Comparison of ENCODE assay signal across 36 mouse cellular contexts in genomic region chr3:84396240-84396639, GRCm38 (mm10).
"Had no signal": no experiment of that assay in that cellular context is flagged by ENCODE, and none has a peak within 500 bp of the region (broad histone marks: within the 10 kb centered on the region; RNA-seq: fewer than 3 reads in every experiment).

No protein-coding gene starts in this region.

- H3K9me3 ChIP-seq: heart, embryonic 10.5 days; heart, embryonic 15.5 days; hindbrain, embryonic 10.5 days; hindbrain, embryonic 12.5 days; hindbrain, embryonic 13.5 days; hindbrain, embryonic 15.5 days; intestine, embryonic 15.5 days; kidney, embryonic 15.5 days had no signal

- ATAC-seq: hindbrain, embryonic 16.5 days; hindbrain, postnatal 0 days; inflammation-experienced regulatory T-cells, adult 6 months; intestine, embryonic 15.5 days; intestine, embryonic 16.5 days; intestine, postnatal 0 days had no signal

- H3K27ac ChIP-seq: heart, adult 2 months; heart, embryonic 10.5 days; heart, embryonic 13.5 days; heart, embryonic 15.5 days; hindbrain, embryonic 10.5 days; hindbrain, embryonic 12.5 days; hindbrain, embryonic 13.5 days; hindbrain, embryonic 14.5 days; hindbrain, embryonic 15.5 days; hindbrain, postnatal 0 days; intestine, embryonic 15.5 days; kidney, embryonic 15.5 days; kidney, postnatal 0 days; layer of hippocampus, adult 2 months had no signal

- H3K36me3 ChIP-seq: heart, embryonic 10.5 days; heart, embryonic 12.5 days; heart, embryonic 13.5 days; heart, embryonic 15.5 days; hindbrain, embryonic 10.5 days; hindbrain, embryonic 12.5 days; hindbrain, embryonic 13.5 days; hindbrain, embryonic 15.5 days; intestine, embryonic 15.5 days; kidney, embryonic 15.5 days had no signal

- H3K4me3 ChIP-seq: heart, adult 2 months; heart, embryonic 10.5 days; heart, embryonic 12.5 days; heart, embryonic 13.5 days; heart, embryonic 15.5 days; hindbrain, embryonic 10.5 days; hindbrain, embryonic 12.5 days; hindbrain, embryonic 13.5 days; hindbrain, embryonic 15.5 days; intestine, embryonic 15.5 days; kidney, embryonic 15.5 days; layer of hippocampus, adult 2 months had no signal

- H3K4me1 ChIP-seq: hindbrain, embryonic 12.5 days; hindbrain, embryonic 13.5 days; hindbrain, embryonic 15.5 days; intestine, embryonic 15.5 days; kidney, embryonic 15.5 days had no signal

- H3K9ac ChIP-seq: heart, embryonic 12.5 days; heart, embryonic 13.5 days; heart, embryonic 15.5 days; hindbrain, embryonic 12.5 days; hindbrain, embryonic 13.5 days; hindbrain, embryonic 14.5 days; hindbrain, embryonic 15.5 days; intestine, embryonic 15.5 days; kidney, embryonic 15.5 days had no signal

- H3K4me2 ChIP-seq: heart, embryonic 11.5 days; heart, embryonic 12.5 days; heart, embryonic 13.5 days; heart, embryonic 15.5 days; hindbrain, embryonic 12.5 days; hindbrain, embryonic 13.5 days; hindbrain, embryonic 14.5 days; hindbrain, embryonic 15.5 days; intestine, embryonic 15.5 days; kidney, embryonic 15.5 days had no signal

- DNase-seq: heart, adult 18-20 months; heart, adult 2 months; heart, postnatal 10 days; heart, postnatal 14 days; heart, postnatal 36 days; heart, postnatal 4 days; kidney, adult 11 months; kidney, adult 18-20 months; kidney, adult 2 months; kidney, adult 8-10 months; kidney, adult 9 months; kidney, postnatal 10 days; kidney, postnatal 14 days; kidney, postnatal 25 days; kidney, postnatal 36 days; kidney, postnatal 4 days; layer of hippocampus, adult 9-11 months had no signal

- H3K27me3 ChIP-seq: heart, embryonic 15.5 days; hindbrain, embryonic 12.5 days; hindbrain, embryonic 13.5 days; hindbrain, embryonic 15.5 days; intestine, embryonic 15.5 days; kidney, embryonic 15.5 days had no signal
